Mouse (Mus musculus) gastrocnemius, adult 8-10 months (tissue): ENCODE results near the gene Hmgcs2. TPM values are rescaled to one million over a fixed set of nuclear protein-coding genes. Genes with fewer than 3 reads are reported as not detected.

Experiments
- DNase-seq, 2 experiments: peaks; one replicate each; pipeline ENCODE4 v3.0.0; 2022; ENCODE audit warnings: low spot score in 2 of 2
- total RNA-seq, 4 experiments: library from RNA; stranded (reverse); gene quantifications; 2 replicates each; pipeline ENCODE4 v1.2.4; 2022

The Hmgcs2 gene
- total RNA-seq, 4 experiments from 2014 or later, result 0.19 to 1.4 (median 0.76) TPM

- DNase-seq, result no peak
Observed at GRCm38 (mm10) chr3:98336661-98337654, 56.7 kb downstream of the Hmgcs2 start.

DNA sequence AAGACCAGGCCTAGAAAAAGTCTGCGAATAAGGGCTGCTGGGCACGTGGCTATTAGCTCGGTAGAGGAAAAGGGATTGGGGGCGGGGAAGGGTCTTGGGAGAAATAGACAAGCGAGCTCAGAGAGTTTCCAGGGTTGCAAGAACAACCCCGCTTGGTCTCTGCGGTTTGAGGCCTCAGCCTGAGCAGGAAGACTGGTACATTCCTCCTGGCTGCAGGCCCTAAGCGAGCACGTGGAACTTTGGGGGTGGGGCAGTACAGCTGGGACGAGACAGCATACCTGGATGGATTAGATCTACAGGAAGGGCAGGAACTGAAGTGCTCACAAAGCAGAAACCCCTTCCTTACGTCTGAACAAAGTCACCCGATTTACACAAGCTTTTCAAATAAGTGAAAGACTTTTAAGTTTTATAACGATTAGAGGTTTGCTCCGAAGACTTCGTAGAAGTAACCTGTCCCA is 58.4 kb downstream of the Hmgcs2 start:
- DNase-seq, result peak in 1 of 2 experiments; percentile 8

DNA sequence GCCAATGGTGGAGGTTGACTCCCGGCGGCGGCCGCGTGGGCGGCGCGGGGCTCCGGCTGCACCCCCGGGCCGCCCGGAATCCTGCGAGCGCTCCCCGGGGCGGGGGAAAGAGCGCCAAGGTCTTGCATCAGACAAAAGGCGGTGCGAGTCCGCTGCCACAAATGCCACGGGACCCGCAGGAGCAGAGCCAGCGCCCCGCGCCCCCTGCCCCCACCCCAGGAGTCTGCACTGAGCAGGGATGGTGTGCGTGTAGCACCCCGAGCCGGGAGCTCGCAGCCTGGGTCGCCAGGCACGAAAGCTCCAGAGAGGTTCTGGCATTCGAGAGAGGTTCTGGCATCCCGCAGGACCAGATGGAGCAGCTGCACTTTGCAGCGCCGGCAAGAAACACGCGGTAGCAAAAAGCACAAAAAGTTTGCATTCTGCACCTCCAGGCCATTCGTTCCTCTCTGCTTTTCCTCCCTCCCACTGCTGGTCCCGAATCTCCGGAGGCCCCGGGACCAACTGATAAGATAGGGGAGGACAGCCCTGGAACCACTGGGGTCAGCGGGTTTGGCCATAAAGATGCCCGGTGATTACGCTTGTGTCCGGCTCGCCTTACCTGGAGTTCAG is 59.0 kb downstream of the Hmgcs2 start:
- DNase-seq, result peak; percentile 13 to 14

GRCm38 (mm10) chr3:98339706-98340109 is 59.5 kb downstream of the Hmgcs2 start, which contains the start of gene Phgdh:
Gene Phgdh, minus strand, starts transcription at chr3:98339990.
- peak; percentile 10 to 17 for DNase-seq

DNA sequence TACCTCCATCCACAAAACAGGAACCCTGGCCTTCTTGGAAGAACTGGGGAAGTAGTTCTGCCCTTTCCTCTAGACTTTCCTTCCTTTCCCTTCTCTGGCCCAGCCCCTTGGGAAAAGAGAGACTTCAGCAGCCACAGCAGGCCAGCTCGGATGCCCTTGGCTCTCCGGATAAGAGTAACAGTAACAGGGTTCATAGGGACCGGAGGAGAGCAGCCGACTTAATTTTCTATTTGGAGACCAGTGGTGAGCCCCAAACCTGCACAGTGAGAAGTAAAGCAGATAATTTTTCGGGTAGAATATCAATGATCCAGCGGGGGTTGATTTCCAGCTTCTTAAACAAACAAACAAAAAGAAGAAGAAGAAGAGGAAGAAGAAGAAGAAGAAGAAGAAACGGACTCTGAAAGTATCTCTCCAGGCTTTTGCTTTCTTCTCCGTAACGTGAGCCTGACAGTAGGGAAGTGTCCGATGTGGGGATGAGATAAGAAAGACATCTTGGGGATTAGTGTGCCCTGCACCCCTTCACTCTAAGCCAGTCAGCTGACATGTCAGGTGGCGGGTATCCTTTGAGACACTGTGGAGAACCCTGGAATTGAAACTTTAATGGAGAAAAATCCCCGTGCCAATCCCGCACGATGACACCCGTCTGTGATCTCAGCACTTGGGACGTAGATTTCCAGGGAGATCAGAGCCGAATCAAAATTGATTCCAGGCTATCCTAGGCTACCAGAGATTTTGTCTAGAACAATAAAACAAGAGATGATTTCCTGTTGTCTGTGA is 60.8 kb downstream of the Hmgcs2 start:
- no peak for DNase-seq

- DNase-seq, result no peak
Observed at GRCm38 (mm10) chr3:98343235-98343634, 63.0 kb downstream of the Hmgcs2 start.

DNA sequence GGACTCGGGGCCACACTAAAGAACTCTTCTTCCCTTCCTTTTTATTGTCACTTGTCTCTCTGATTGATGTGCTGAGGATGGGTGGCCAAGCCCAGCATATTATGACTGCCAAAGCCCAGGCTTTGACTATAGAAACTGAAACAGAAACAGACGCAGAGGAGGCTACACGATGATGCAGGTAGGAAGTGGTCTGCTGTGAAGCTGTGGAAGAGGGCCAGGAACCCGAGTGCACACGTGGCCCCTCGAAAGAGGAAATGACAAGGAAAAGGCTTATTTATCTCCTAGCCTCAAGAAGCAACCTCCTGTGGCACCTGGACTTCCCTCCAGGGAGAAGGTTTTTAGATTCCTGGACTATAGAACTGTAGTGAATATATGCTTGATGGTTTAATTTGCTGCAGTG is 67.9 kb downstream of the Hmgcs2 start:
- no peak for DNase-seq

- no peak for DNase-seq
Observed at GRCm38 (mm10) chr3:98348705-98349104, 68.5 kb downstream of the Hmgcs2 start.

- peak; percentile 36 to 54 for DNase-seq
Observed at GRCm38 (mm10) chr3:98353892-98354291, 73.7 kb downstream of the Hmgcs2 start.

DNA sequence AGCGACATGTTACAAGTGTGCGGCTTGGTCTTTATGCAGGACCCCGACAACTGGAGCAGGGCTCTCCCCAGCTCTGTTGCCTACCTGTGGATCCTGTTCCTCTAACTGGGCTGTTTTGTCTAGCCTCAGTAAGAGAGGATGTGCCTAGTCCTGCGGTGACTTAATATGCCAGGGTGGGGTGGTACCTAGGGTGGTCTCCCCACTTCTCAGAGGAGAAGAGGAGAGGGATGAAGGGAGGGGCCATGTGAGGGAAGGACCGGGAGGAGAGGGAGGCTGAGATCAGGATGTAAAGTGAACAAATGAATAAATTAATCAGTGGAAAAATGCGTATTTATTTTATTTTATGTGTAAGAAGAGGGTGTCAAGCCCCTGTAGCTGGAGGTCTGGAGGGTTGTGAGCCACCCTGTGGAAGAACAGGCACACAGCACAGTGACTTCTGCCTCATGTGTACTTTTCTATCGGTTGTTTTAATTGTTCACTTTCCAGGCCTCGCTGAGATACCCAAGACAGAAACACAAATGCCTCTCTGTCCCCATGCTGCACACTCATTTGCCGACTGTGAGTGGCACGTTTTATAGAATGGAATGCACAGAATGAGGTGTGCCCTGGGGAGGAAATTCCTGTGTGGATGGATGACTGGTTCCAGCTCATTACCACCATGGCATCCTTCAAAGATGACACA is 75.2 kb downstream of the Hmgcs2 start:
- DNase-seq, result no peak

- no peak for DNase-seq
Observed at GRCm38 (mm10) chr3:98356026-98356365, 75.8 kb downstream of the Hmgcs2 start.

DNA sequence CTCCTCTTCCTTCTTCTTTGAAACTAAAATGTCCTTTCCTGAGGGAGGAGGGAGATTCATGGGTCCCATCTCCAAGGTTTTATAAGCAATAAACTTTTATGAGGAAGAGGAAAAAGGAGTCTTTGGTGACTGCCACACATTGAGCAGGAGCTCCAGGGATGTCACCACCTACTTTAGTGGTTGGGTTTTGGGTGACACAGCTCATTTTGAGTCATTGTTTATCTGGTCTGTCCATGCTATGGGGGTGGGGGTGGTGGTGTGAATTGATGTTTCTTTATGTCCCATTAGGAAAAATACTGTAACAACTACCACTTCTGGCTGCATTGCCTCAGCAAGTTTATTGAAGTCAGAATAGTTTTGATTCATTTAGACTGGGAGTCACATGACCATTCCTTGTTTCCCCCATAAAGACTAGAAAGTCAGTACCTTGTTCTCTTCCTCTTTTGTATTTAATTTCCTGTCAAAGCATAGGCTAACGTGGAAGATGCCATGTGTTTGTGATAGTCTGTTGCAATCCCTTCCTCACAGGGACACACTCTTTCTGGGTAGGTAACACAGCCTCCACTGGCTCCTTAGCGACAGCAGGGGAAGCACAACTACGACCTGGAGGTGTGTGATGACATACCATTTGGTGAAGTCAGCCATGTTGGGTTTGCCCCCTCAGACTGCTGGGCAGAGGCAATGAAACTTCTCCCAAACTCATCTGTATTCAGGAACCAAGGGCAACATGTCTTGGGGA is 76.6 kb downstream of the Hmgcs2 start:
- no peak for DNase-seq

Other genes starting within 250 kb of the Hmgcs2 start
- gene Adam30, start 119.8 kb upstream of the Hmgcs2 start, total RNA-seq, result not detected
- not detected for gene Reg4, start 58.3 kb upstream of the Hmgcs2 start, total RNA-seq
- gene Phgdh, start 59.6 kb downstream of the Hmgcs2 start, total RNA-seq, result 1 to 10 TPM in 3 of 4 experiments, under 1 TPM in 1; 0.75 to 4.7 (median 1.4) TPM
- gene Zfp697, start 102.0 kb downstream of the Hmgcs2 start, total RNA-seq, result 1 to 10 TPM in 2 of 4 experiments, under 1 TPM in 2; 0.31 to 2.3 (median 0.82) TPM
- not detected for gene Gm4450, start 176.7 kb downstream of the Hmgcs2 start, total RNA-seq
- not detected for gene Hsd3b4, start 230.1 kb downstream of the Hmgcs2 start, total RNA-seq